Mouse (Mus musculus) forebrain, embryonic 11.5 days (tissue): Measurements from ENCODE around the gene Malsu1. TPM values are rescaled to one million over a fixed set of nuclear protein-coding genes. Genes with fewer than 3 reads are reported as not detected.

Source experiments
- ATAC-seq: fragments of 200-750 bp; cut with Nextera tagmentation; replicated peaks from 2 replicates; pipeline ENCODE4 v1.8.0; 2017; ENCODE audit warnings: moderate TSS enrichment; ENCODE audit not compliant: low FRiP score
- DNase-seq: peaks from one replicate; pipeline ENCODE4 v3.0.0-alpha.2; 2017; ENCODE audit warnings: low spot score
- H3K27ac ChIP-seq: fragments of 300-500 bp; sonication (generic); 2 replicates; pipeline ENCODE4 v1.5.1; 2014; ENCODE audit warnings: low read depth, low read length
- H3K27me3 ChIP-seq: fragments of 300-500 bp; sonication (generic); 2 replicates; pipeline ENCODE4 v1.6.1; 2014; ENCODE audit warnings: mild to moderate bottlenecking, low read length, mixed read lengths; ENCODE audit not compliant: control insufficient read depth, insufficient read depth
- H3K36me3 ChIP-seq: fragments of 300-500 bp; sonication (generic); 2 replicates; pipeline ENCODE4 v1.6.1; 2014; ENCODE audit warnings: mild to moderate bottlenecking, low read length, moderate library complexity, mixed read lengths; ENCODE audit not compliant: control insufficient read depth, insufficient read depth
- H3K4me1 ChIP-seq: fragments of 300-500 bp; sonication (generic); replicated peaks from 2 replicates; pipeline ENCODE4 v1.6.1; 2014; ENCODE audit warnings: low read length, mixed read lengths; ENCODE audit not compliant: control insufficient read depth, insufficient read depth
- H3K4me2 ChIP-seq: fragments of 300-500 bp; sonication (generic); 2 replicates; pipeline ENCODE4 v1.6.1; 2014; ENCODE audit warnings: low read depth, mild to moderate bottlenecking, low read length, moderate library complexity, mixed read lengths; ENCODE audit not compliant: severe bottlenecking
- H3K4me3 ChIP-seq: fragments of 300-500 bp; sonication (generic); 2 replicates; pipeline ENCODE4 v1.5.1; 2014; ENCODE audit warnings: low read depth, low read length
- H3K9ac ChIP-seq: fragments of 300-500 bp; sonication (generic); 2 replicates; pipeline ENCODE4 v1.6.1; 2014; ENCODE audit warnings: low read length
- H3K9me3 ChIP-seq: fragments of 300-500 bp; sonication (generic); 2 replicates; pipeline ENCODE4 v1.6.1; 2016; ENCODE audit warnings: low read length, mixed read lengths; ENCODE audit not compliant: control insufficient read depth
- WGBS: fragments of 180-500 bp; shearing (Covaris S2); extraction: QIAGEN DNeasy Blood & Tissue Kit; methylation state at CpG from one replicate; pipeline ENCODE4 v1.1.7; 2014; 5-methylcytosine and 5-hydroxymethylcytosine counted together
- polyA plus RNA-seq: library from polyadenylated mRNA; unstranded; fragments of >200 nt; fragmentation: Nextera tagmentation; extraction: Ambion mirVana; gene quantifications from 2 replicates; pipeline ENCODE4 v1.2.1, GENCODE M21; 2014

The Malsu1 gene
- polyA plus RNA-seq, 1 experiment from 2014 or later = 63.9 TPM

GRCm38 (mm10) chr6:49037268-49037662 lies 36.3 kb upstream of the Malsu1 start:
- no peak for ATAC-seq

GRCm38 (mm10) chr6:49039470-49040180 lies 34.0 kb upstream of the Malsu1 start:
- Histone ChIP-seq H3K27ac (no peak overlapping the region), H3K9me3 (no peaks in the 10 kb centered on the region), H3K4me2 (peak overlapping the region; percentile 44), H3K27me3 (no peaks in the 10 kb centered on the region; the same call in 1 of the 2 replicates), H3K4me3 (peak overlapping the region; percentile 19; the same call in 1 of the 2 replicates), H3K9ac (peak overlapping the region; percentile 48), H3K36me3 (no peaks in the 10 kb centered on the region), H3K4me1 (0 out of 2 replicates have a peak, but pooled peaks cover 4% of the 10 kb centered on the region)
- ATAC-seq (no peak), DNase-seq (peak; percentile 76)
- 11% methylated on average over 18 of the region's 18 CpGs for WGBS

More at GRCm38 (mm10) chr6:49037268-49037662, 36.3 kb upstream of the Malsu1 start:
- WGBS = 60% methylated on average over 12 of the region's 12 CpGs
- Histone ChIP-seq H3K9ac (no peak overlapping the region), H3K4me1 (peaks cover 4% of the 10 kb centered on the region; the same call in 1 of the 2 replicates), H3K27me3 (no peaks in the 10 kb centered on the region; the same call in 1 of the 2 replicates), H3K27ac (no peak overlapping the region), H3K36me3 (no peaks in the 10 kb centered on the region), H3K4me2 (no peak overlapping the region), H3K4me3 (no peak overlapping the region), H3K9me3 (no peaks in the 10 kb centered on the region)
- no peak for DNase-seq

- WGBS = 76% methylated on average over 6 of the region's 6 CpGs
- Histone ChIP-seq H3K36me3 (no peaks in the 10 kb centered on the region), H3K9me3 (no peaks in the 10 kb centered on the region), H3K27me3 (no peaks in the 10 kb centered on the region), H3K9ac (no peak overlapping the region), H3K4me3 (no peak overlapping the region), H3K4me1 (0 out of 2 replicates have a peak, but pooled peaks cover 2% of the 10 kb centered on the region), H3K27ac (no peak overlapping the region), H3K4me2 (no peak overlapping the region)
- ATAC-seq (no peak), DNase-seq (no peak)
Measured at GRCm38 (mm10) chr6:49046502-49046901, 27.1 kb upstream of the Malsu1 start.

DNA sequence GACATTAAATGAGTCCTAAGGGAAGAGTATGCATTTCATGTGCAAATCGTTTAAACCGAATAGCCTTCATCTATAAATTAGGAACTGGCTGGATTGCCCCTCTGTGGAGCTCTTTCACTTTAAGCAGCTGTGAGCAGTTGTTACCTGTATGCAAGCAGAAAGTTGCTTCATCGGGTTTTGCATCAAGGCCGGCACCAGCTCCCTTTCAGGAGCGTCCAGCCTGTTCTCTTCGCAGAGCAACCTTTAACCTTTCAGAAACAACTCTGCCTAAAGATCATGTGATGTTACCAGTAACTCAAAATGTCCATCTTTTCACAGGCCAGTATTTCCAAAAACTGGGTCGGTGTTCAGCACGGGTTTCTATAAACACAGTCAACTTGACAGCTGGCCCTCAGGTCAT lies 26.6 kb upstream of the Malsu1 start:
- H3K4me3 ChIP-seq = no peak overlapping the region
- WGBS = 85% methylated on average over 8 of the region's 8 CpGs
- 0 out of 2 replicates have a peak, but pooled peaks cover 2% of the 10 kb centered on the region for H3K4me1 ChIP-seq
- ATAC-seq (no peak), DNase-seq (no peak)
- H3K9me3 ChIP-seq = no peaks in the 10 kb centered on the region
- H3K36me3 ChIP-seq = no peaks in the 10 kb centered on the region
- H3K4me2 ChIP-seq = no peak overlapping the region
- no peak overlapping the region for H3K27ac ChIP-seq
- H3K27me3 ChIP-seq = no peaks in the 10 kb centered on the region
- H3K9ac ChIP-seq = no peak overlapping the region

- no peak overlapping the region for H3K27ac ChIP-seq
- ATAC-seq = no peak
- H3K36me3 ChIP-seq = no peaks in the 10 kb centered on the region
- no peaks in the 10 kb centered on the region for H3K9me3 ChIP-seq
- no peak overlapping the region for H3K9ac ChIP-seq
- H3K4me1 ChIP-seq = 0 out of 2 replicates have a peak, but pooled peaks cover 2% of the 10 kb centered on the region
- no peak for DNase-seq
- no peak overlapping the region for H3K4me2 ChIP-seq
- H3K4me3 ChIP-seq = no peak overlapping the region
- no peaks in the 10 kb centered on the region for H3K27me3 ChIP-seq
- WGBS = 81% methylated on average over 10 of the region's 10 CpGs
Measured at GRCm38 (mm10) chr6:49047848-49048247, 25.7 kb upstream of the Malsu1 start.

DNA sequence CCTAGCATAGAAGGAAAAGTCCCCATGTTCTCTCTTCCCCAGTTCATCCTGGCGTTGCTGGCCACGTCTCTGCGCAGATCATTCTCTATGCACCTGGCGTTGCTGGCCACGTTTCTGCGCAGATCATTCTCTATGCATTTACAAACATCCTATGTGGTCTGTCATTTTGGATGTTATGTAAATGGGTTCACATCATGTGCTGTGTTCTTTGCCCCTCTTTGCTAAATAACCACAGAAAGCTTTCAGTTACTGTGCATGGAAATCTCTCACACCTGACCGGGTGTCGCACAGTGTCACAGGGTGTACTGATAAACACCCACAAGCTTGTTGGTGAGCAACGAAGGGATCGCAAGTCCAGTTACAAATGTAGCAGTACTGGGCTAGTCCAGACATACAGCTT lies 25.2 kb upstream of the Malsu1 start:
- 0 out of 2 replicates have a peak, but pooled peaks cover 2% of the 10 kb centered on the region for H3K4me1 ChIP-seq
- H3K9me3 ChIP-seq = no peaks in the 10 kb centered on the region
- H3K36me3 ChIP-seq = no peaks in the 10 kb centered on the region
- H3K27ac ChIP-seq = no peak overlapping the region
- DNase-seq (no peak), ATAC-seq (no peak)
- H3K4me2 ChIP-seq = no peak overlapping the region
- H3K27me3 ChIP-seq = no peaks in the 10 kb centered on the region
- 88% methylated on average over 10 of the region's 10 CpGs for WGBS
- no peak overlapping the region for H3K4me3 ChIP-seq
- no peak overlapping the region for H3K9ac ChIP-seq

- 45% methylated on average over 11 of the region's 11 CpGs for WGBS
- no peak overlapping the region for H3K4me2 ChIP-seq
- no peaks in the 10 kb centered on the region for H3K9me3 ChIP-seq
- H3K9ac ChIP-seq = no peak overlapping the region
- H3K4me1 ChIP-seq = peaks cover 8% of the 10 kb centered on the region; the same call in 1 of the 2 replicates
- H3K36me3 ChIP-seq = no peaks in the 10 kb centered on the region
- no peak for ATAC-seq
- no peaks in the 10 kb centered on the region for H3K27me3 ChIP-seq
- DNase-seq = no peak
- H3K27ac ChIP-seq = no peak overlapping the region
- H3K4me3 ChIP-seq = no peak overlapping the region
Measured at GRCm38 (mm10) chr6:49050677-49051410, 22.8 kb upstream of the Malsu1 start.

DNA sequence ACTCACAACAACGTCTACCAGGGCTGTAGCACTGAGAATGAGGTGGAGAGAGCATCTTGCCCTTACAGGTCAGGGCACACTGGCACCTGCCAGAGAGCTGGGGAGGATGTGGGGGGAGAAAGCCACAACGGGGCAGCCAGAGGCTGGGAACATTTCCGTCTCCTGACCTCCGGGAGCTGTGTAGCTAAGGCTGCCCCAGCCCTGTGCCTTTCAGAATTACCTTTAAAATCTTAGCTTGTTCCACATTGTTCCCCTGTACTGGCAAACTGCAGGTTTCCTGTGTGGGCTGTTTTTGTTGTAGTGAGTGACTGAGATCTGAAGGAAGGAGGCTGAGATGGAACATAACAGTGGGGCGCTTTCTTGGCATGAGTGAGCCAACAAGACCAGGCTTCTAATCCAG lies 21.4 kb upstream of the Malsu1 start:
- Histone ChIP-seq H3K9me3 (no peaks in the 10 kb centered on the region), H3K27ac (no peak overlapping the region), H3K27me3 (no peaks in the 10 kb centered on the region), H3K4me3 (no peak overlapping the region), H3K36me3 (no peaks in the 10 kb centered on the region), H3K4me1 (peaks cover 8% of the 10 kb centered on the region; the same call in 1 of the 2 replicates), H3K9ac (no peak overlapping the region), H3K4me2 (no peak overlapping the region)
- 80% methylated on average over 5 of the region's 5 CpGs for WGBS
- DNase-seq (no peak), ATAC-seq (no peak)
